Mouse (Mus musculus) bone marrow, adult 2 months (tissue): ENCODE results near the gene Ece1. TPM values are rescaled to one million over a fixed set of nuclear protein-coding genes. Genes with fewer than 3 reads are reported as not detected.
"Not testable (repeated sequence)": the region's sequence is repeated elsewhere in the genome, so short reads cannot be mapped to it uniquely, and the experiment has no call there.

Experiments used
- H3K27ac ChIP-seq: fragments of 200-500 bp; 2 replicates; pipeline ENCODE4 v1.5.1; 2012; ENCODE audit warnings: low read depth, mild to moderate bottlenecking, control low read depth, inconsistent platforms, low read length; ENCODE audit not compliant: control insufficient read depth, poor library complexity, insufficient read depth
- H3K4me1 ChIP-seq: fragments of 200-500 bp; 2 replicates; pipeline ENCODE4 v1.6.1; 2011; ENCODE audit warnings: low read length; ENCODE audit not compliant: control insufficient read depth, insufficient read depth
- H3K4me3 ChIP-seq: fragments of 200-500 bp; replicated peaks from 2 replicates; pipeline ENCODE3; 2011; ENCODE audit warnings: mild to moderate bottlenecking, low read depth, low read length, control low read depth; ENCODE audit not compliant: control insufficient read depth
- CTCF ChIP-seq: fragments of 200-500 bp; IDR thresholded peaks from 2 replicates; pipeline ENCODE4 v1.5.1; 2011; ENCODE audit warnings: low read length, control low read depth; ENCODE audit not compliant: control insufficient read depth, insufficient read depth
- POLR2A ChIP-seq: fragments of 200-500 bp; IDR thresholded peaks from 2 replicates; pipeline ENCODE4 v1.6.1; 2011; ENCODE audit warnings: low read depth, mild to moderate bottlenecking, control low read depth, low read length, borderline replicate concordance; ENCODE audit not compliant: control insufficient read depth
- WGBS: fragments of 180-500 bp; shearing (Covaris S2); methylation state at CpG from one replicate; pipeline ENCODE4 v1.1.7; 2018; 5-methylcytosine and 5-hydroxymethylcytosine counted together
- polyA plus RNA-seq: library from polyadenylated mRNA; stranded (reverse); fragments of >200 nt; gene quantifications from 2 replicates; pipeline ENCODE4 v1.2.4, GENCODE M21; 2011; ENCODE audit warnings: low replicate concordance; ENCODE audit not compliant: missing spikeins, insufficient read depth, insufficient read length

Gene Ece1
- polyA plus RNA-seq, 1 experiment: 7.3 TPM

DNA sequence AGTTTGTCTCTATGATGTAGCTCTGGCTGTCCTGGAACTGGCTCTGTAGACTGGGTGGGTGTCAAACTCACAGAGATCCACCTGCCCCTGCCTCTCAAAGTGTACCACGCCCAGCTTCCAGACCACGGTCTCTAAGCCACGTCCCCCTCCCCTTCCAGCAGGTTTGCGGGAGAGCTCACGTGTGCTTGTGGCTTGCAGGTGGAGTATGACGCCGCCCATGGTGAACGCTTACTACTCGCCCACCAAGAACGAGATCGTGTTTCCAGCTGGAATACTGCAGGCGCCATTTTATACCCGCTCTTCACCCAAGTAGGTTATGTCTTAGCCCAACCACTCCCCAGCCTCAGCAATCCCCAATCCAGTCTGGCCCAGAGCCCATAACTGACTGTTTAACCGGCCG lies 94.2 kb downstream of the Ece1 start:
- Histone ChIP-seq H3K4me1 (no peaks in the 10 kb centered on the region), H3K4me3 (no peak overlapping the region), H3K27ac (no peak overlapping the region)
- 92% methylated on average over 15 of the region's 15 CpGs for WGBS
- TF ChIP-seq CTCF: no peak
- no peak for TF ChIP-seq POLR2A

DNA sequence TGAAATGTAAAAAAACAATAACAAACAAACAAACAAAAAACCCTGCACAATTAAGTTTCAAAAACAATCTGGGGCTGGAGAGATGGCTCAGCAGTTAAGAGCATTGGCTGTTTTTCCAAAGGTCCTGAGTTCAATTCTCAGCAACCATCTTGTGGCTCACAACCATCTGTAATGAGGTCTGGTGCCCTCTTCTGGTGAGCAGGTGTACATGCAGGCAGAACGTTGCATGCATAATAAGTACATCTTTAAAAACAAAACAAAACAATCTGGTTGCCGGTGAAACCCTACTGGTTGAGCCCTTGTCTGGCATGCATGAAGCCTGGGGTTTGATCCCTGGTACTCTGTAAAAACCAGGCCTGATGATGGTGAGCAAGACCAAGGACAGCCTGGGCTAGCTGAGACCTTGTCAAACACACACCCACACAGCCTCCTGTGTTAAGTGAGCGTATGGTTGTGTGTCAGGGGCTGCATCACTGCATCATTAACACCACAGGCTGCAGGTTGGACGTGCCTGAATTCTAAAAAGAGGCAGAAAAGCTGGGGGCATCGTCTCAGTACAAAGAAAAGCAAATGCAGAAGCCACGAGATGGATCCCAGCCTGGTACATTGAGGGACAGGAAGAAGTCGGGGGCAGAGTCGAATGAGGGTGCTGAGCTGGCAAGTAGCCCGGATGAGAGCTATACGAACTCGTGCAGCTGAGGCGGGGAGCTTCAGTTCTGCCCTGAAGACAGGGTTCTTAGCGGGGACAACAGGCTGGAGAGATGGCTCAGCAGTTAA lies 98.0 kb downstream of the Ece1 start:
- H3K4me1 ChIP-seq: no peaks in the 10 kb centered on the region; the same call in 1 of the 2 replicates
- WGBS: 56% methylated on average over 13 of the region's 13 CpGs
- no peak overlapping the region for H3K27ac ChIP-seq
- no peak overlapping the region for H3K4me3 ChIP-seq
- TF ChIP-seq POLR2A (no peak), CTCF (peak; percentile 52)

DNA sequence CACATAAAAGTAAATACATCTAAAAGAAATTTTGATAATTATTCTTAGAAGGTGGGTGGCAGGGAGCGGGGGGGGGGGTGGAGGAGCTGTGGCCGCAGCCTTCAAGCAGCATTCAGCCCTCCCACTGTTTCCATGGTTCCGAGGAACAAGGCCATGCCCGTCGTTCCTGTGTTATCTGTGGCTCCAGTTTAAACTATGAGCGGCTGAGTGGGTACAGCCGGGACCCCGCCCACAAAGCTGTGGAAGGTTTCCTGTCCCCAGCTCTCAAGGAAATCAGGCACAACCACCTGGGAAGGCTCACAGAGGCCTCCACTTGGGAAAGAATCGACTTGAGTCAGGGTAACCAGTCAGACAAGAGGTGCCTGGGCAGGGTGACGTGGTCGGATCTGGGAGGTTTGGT lies 98.7 kb downstream of the Ece1 start:
- no peak overlapping the region for H3K4me3 ChIP-seq
- no peaks in the 10 kb centered on the region; the same call in 1 of the 2 replicates for H3K4me1 ChIP-seq
- WGBS: 68% methylated on average over 11 of the region's 11 CpGs
- H3K27ac ChIP-seq: no peak overlapping the region
- TF ChIP-seq CTCF: no peak
- TF ChIP-seq POLR2A: no peak

DNA sequence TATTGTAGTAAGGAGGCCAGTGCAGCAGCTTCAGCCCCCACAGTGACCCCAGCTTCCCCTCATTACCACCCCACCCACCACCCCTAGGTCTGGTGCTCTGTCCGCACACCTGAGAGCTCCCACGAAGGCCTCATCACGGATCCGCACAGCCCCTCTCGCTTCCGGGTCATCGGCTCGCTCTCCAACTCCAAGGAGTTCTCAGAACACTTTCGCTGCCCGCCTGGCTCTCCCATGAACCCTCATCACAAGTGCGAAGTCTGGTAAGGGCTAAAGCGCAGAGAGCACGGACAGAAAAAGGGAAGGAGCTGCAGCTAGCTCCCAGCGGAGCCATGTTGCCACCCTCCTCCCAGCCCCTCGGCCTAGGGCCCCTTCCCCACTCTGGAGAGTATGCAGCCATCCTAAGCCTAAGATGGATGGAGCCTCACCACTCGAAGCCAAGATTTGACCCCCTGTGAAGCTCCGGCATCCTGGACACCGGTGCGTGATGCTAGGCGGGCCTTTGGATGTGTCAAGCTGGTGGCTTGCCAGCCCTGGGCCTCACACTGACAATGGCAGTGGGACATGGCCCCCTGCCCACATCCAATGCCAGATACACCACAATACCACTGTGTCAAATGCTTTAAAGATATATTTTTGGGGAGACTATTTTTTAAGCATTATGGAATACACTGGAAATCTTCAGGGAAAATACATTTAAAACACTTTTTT lies 100.8 kb downstream of the Ece1 start:
- Histone ChIP-seq H3K27ac (no peak overlapping the region), H3K4me1 (no peaks in the 10 kb centered on the region; the same call in 1 of the 2 replicates), H3K4me3 (no peak overlapping the region)
- no peak for TF ChIP-seq CTCF
- TF ChIP-seq POLR2A: no peak
- WGBS: 93% methylated on average over 20 of the region's 20 CpGs

DNA sequence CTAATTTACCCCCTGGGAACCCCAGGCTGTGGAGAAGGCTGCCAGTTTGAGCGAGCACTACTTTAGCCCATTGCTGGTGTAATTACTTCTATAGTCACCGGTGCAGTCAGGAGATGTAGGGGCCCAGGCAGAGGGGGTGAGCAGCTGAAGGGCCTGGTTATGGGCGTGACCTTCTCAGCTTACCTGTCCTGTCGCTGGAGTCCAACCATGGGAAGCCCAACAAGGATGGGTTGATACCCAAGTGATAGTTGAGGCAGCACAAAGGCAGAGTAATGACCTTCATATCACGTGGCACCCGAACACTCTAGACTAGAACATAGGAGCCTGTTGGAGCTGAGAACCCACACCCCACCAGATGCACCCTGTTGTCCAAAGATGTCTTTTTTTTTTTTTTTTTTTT lies 101.4 kb downstream of the Ece1 start:
- TF ChIP-seq CTCF (no peak), POLR2A (no peak)
- H3K27ac ChIP-seq: no peak overlapping the region
- H3K4me1 ChIP-seq: no peaks in the 10 kb centered on the region; the same call in 1 of the 2 replicates
- no peak overlapping the region for H3K4me3 ChIP-seq
- 90% methylated on average over 6 of the region's 6 CpGs for WGBS

DNA sequence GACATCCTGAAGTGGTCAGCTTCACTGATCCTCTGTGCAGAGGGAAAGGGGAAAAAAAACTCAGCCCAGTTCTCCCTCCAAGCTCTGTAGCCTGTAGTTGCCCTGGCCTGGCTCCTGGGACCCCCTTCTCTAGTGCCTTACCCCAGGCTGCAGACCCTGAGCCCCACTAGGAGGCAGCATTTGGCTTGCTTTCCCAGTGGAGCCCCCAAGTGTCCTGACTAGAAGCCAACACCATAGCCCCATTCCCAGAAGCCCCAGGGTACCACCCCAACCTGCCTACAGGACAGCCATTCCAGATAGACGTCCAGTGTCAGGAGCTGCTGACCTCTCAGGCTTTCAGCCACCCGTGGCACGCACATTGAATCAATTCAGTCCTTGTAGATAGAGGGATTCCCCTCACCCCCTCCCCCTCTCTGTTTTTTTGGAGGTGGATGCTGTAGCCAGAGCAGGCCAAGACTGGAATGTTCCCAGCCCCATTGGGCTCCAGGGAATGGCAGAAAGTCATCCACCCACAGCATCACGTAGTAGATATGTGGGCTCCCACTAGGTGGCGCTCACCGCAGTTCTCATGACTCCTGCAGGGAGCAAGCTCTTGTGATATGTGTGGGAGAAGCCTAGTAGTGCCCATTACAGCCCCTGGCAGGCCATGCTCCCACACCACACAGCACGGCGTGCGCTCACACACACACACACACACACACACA lies 102.0 kb downstream of the Ece1 start:
- H3K27ac ChIP-seq: no peak overlapping the region
- TF ChIP-seq POLR2A (no peak), CTCF (peak; percentile 89)
- H3K4me1 ChIP-seq: no peaks in the 10 kb centered on the region; the same call in 1 of the 2 replicates
- 66% methylated on average over 9 of the region's 9 CpGs for WGBS
- no peak overlapping the region for H3K4me3 ChIP-seq

GRCm38 (mm10) chr4:137964585-137964930 lies 102.5 kb downstream of the Ece1 start:
- 86% methylated on average over 11 of the region's 11 CpGs for WGBS
- TF ChIP-seq POLR2A (no peak), CTCF (no peak)
- Histone ChIP-seq H3K27ac (no peak overlapping the region), H3K4me1 (no peaks in the 10 kb centered on the region; the same call in 1 of the 2 replicates), H3K4me3 (no peak overlapping the region)

- 25% methylated on average over 9 of the region's 9 CpGs for WGBS
- H3K4me3 ChIP-seq: no peak overlapping the region
- no peaks in the 10 kb centered on the region; the same call in 1 of the 2 replicates for H3K4me1 ChIP-seq
- no peak overlapping the region for H3K27ac ChIP-seq
- no peak for TF ChIP-seq POLR2A
- peak; percentile 99 for TF ChIP-seq CTCF
Observed at GRCm38 (mm10) chr4:137968203-137968602, 106.2 kb downstream of the Ece1 start.

DNA sequence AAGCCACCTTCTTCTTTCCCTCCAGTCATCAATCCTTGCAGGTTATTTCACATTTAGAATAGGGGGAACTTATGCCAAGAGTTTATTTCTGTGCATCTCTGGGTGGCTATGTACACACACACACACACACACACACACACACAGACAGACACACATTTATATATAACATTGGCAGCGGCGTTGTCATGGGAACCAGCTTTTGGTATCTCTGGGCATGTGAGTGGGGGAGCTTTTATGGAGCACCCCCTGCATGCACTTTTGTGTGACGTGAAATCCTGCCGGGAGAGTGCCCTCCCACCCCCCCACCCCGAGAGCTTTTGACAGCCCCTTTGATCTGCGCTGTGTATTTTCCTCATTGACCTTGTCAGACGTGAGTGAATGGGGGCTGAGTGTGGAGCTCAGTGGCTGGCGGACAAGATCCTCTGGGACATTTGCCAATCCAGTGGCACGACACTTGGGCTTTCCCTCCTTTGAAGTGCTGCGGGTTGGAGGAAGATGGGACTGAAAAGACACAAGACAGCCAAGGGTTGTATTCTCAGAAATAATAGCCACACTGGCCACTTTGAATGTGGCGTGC lies 108.7 kb downstream of the Ece1 start:
- not testable (repeated sequence) for H3K4me1 ChIP-seq, H3K4me3 ChIP-seq, H3K27ac ChIP-seq
- WGBS: no CpG with 5 or more reads among the region's 11 CpGs

DNA sequence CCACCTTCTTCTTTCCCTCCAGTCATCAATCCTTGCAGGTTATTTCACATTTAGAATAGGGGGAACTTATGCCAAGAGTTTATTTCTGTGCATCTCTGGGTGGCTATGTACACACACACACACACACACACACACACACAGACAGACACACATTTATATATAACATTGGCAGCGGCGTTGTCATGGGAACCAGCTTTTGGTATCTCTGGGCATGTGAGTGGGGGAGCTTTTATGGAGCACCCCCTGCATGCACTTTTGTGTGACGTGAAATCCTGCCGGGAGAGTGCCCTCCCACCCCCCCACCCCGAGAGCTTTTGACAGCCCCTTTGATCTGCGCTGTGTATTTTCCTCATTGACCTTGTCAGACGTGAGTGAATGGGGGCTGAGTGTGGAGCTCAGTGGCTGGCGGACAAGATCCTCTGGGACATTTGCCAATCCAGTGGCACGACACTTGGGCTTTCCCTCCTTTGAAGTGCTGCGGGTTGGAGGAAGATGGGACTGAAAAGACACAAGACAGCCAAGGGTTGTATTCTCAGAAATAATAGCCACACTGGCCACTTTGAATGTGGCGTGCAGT lies 112.9 kb downstream of the Ece1 start:
- WGBS: no CpG with 5 or more reads among the region's 11 CpGs
- H3K27ac ChIP-seq, H3K4me3 ChIP-seq, H3K4me1 ChIP-seq: not testable (repeated sequence)

- not testable (repeated sequence) for H3K4me1 ChIP-seq, H3K4me3 ChIP-seq, H3K27ac ChIP-seq
- WGBS: no CpG with 5 or more reads among the region's 11 CpGs
Observed at GRCm38 (mm10) chr4:137979066-137979644, 117.1 kb downstream of the Ece1 start.
